Mouse (Mus musculus) limb, embryonic 15.5 days (tissue): ENCODE results near the gene Ofd1. TPM values are rescaled to one million over a fixed set of nuclear protein-coding genes. Genes with fewer than 3 reads are reported as not detected.
A peak's percentile ranks its signal among the peaks of the same experiment; 100 is the strongest.

ENCODE experiments used
- ATAC-seq: fragments of 200-750 bp; cut with Nextera tagmentation; 2 replicates; pipeline ENCODE4 v1.8.0; 2017; ENCODE audit warnings: low read depth, moderate TSS enrichment; ENCODE audit not compliant: insufficient number of reproducible peaks, low FRiP score, low TSS enrichment
- H3K27ac ChIP-seq: fragments of 300-500 bp; sonication (generic); 2 replicates; pipeline ENCODE4 v1.5.1; 2015; ENCODE audit warnings: moderate library complexity, mild to moderate bottlenecking, inconsistent platforms
- H3K27me3 ChIP-seq: fragments of 300-500 bp; sonication (generic); 2 replicates; pipeline ENCODE4 v1.6.1; 2015; ENCODE audit warnings: inconsistent platforms
- H3K36me3 ChIP-seq: fragments of 300-500 bp; sonication (generic); 2 replicates; pipeline ENCODE4 v1.6.1; 2015; ENCODE audit warnings: inconsistent platforms
- H3K4me1 ChIP-seq: fragments of 300-500 bp; sonication (generic); 2 replicates; pipeline ENCODE4 v1.6.1; 2015; ENCODE audit warnings: inconsistent platforms
- H3K4me2 ChIP-seq: fragments of 300-500 bp; sonication (generic); 2 replicates; pipeline ENCODE4 v1.6.1; 2015; ENCODE audit warnings: mild to moderate bottlenecking, inconsistent platforms
- H3K4me3 ChIP-seq: fragments of 300-500 bp; sonication (generic); 2 replicates; pipeline ENCODE4 v1.5.1; 2015; ENCODE audit warnings: mild to moderate bottlenecking, inconsistent platforms
- H3K9ac ChIP-seq: fragments of 300-500 bp; sonication (generic); 2 replicates; pipeline ENCODE4 v1.6.1; 2015; ENCODE audit warnings: inconsistent platforms
- H3K9me3 ChIP-seq: fragments of 300-500 bp; sonication (generic); 2 replicates; pipeline ENCODE4 v1.6.1; 2016; ENCODE audit warnings: inconsistent platforms
- WGBS: fragments of 180-500 bp; shearing (Covaris S2); methylation state at CpG from one replicate; pipeline ENCODE4 v1.1.7; 2015; 5-methylcytosine and 5-hydroxymethylcytosine counted together
- polyA plus RNA-seq: library from polyadenylated mRNA; unstranded; fragments of >200 nt; fragmentation: Nextera tagmentation; extraction: Ambion mirVana; gene quantifications from 2 replicates; pipeline ENCODE4 v1.2.1, GENCODE M21; 2015

The Ofd1 gene
- polyA plus RNA-seq, 1 experiment from 2014 or later: 5.8 TPM

GRCm38 (mm10) chrX:166358955-166359354 is 81.5 kb downstream of the Ofd1 start:
- Histone ChIP-seq H3K9ac (no peak overlapping the region), H3K4me1 (no peaks in the 10 kb centered on the region), H3K4me3 (no peak overlapping the region), H3K9me3 (no peaks in the 10 kb centered on the region), H3K27me3 (peaks cover 15% of the 10 kb centered on the region; the same call in 1 of the 2 replicates), H3K27ac (no peak overlapping the region), H3K36me3 (no peaks in the 10 kb centered on the region), H3K4me2 (no peak overlapping the region)
- no peak for ATAC-seq
- WGBS: 74% methylated on average over 2 of the region's 2 CpGs

- Histone ChIP-seq H3K27me3 (peaks cover 12% of the 10 kb centered on the region; the same call in 1 of the 2 replicates), H3K9ac (no peak overlapping the region), H3K4me3 (no peak overlapping the region), H3K9me3 (no peaks in the 10 kb centered on the region), H3K27ac (no peak overlapping the region), H3K36me3 (no peaks in the 10 kb centered on the region), H3K4me2 (no peak overlapping the region), H3K4me1 (no peaks in the 10 kb centered on the region)
- 80% methylated on average over 3 of the region's 3 CpGs for WGBS
- no peak for ATAC-seq
Measured at GRCm38 (mm10) chrX:166356276-166356675, 84.2 kb downstream of the Ofd1 start.

- H3K27ac ChIP-seq: no peak overlapping the region
- H3K4me3 ChIP-seq: no peak overlapping the region
- no peak overlapping the region for H3K9ac ChIP-seq
- no peak overlapping the region for H3K4me2 ChIP-seq
- no peaks in the 10 kb centered on the region for H3K4me1 ChIP-seq
- no peak for ATAC-seq
- H3K36me3 ChIP-seq: no peaks in the 10 kb centered on the region
- H3K9me3 ChIP-seq: no peaks in the 10 kb centered on the region
- H3K27me3 ChIP-seq: peaks cover 15% of the 10 kb centered on the region; the same call in 1 of the 2 replicates
- 69% methylated on average over 1 of the region's 1 CpGs for WGBS
Measured at GRCm38 (mm10) chrX:166354913-166355312, 85.6 kb downstream of the Ofd1 start.

- ATAC-seq: no peak
- peaks cover 10% of the 10 kb centered on the region; the same call in 1 of the 2 replicates for H3K27me3 ChIP-seq
- no peak overlapping the region for H3K27ac ChIP-seq
- WGBS: 58% methylated on average over 2 of the region's 2 CpGs
- H3K9me3 ChIP-seq: no peaks in the 10 kb centered on the region
- H3K9ac ChIP-seq: no peak overlapping the region
- no peak overlapping the region for H3K4me3 ChIP-seq
- no peak overlapping the region for H3K4me2 ChIP-seq
- no peaks in the 10 kb centered on the region for H3K4me1 ChIP-seq
- H3K36me3 ChIP-seq: no peaks in the 10 kb centered on the region
Measured at GRCm38 (mm10) chrX:166353412-166353811, 87.1 kb downstream of the Ofd1 start.

GRCm38 (mm10) chrX:166351790-166352189 is 88.7 kb downstream of the Ofd1 start:
- Histone ChIP-seq H3K4me3 (no peak overlapping the region), H3K27ac (no peak overlapping the region), H3K9ac (no peak overlapping the region), H3K36me3 (no peaks in the 10 kb centered on the region), H3K27me3 (peaks cover 6% of the 10 kb centered on the region; the same call in 1 of the 2 replicates), H3K9me3 (no peaks in the 10 kb centered on the region), H3K4me2 (no peak overlapping the region), H3K4me1 (no peaks in the 10 kb centered on the region)
- no peak for ATAC-seq
- WGBS: 24% methylated on average over 6 of the region's 6 CpGs

GRCm38 (mm10) chrX:166348634-166349033 is 91.9 kb downstream of the Ofd1 start:
- Histone ChIP-seq H3K27me3 (peaks cover 3% of the 10 kb centered on the region; the same call in 1 of the 2 replicates), H3K4me3 (no peak overlapping the region), H3K9me3 (no peaks in the 10 kb centered on the region), H3K27ac (no peak overlapping the region), H3K4me1 (no peaks in the 10 kb centered on the region), H3K4me2 (no peak overlapping the region), H3K9ac (no peak overlapping the region), H3K36me3 (no peaks in the 10 kb centered on the region)
- no peak for ATAC-seq
- 71% methylated on average over 4 of the region's 4 CpGs for WGBS

- H3K27me3 ChIP-seq: peaks cover 3% of the 10 kb centered on the region; the same call in 1 of the 2 replicates
- H3K9ac ChIP-seq: no peak overlapping the region
- 74% methylated on average over 6 of the region's 6 CpGs for WGBS
- no peaks in the 10 kb centered on the region for H3K4me1 ChIP-seq
- no peak overlapping the region for H3K4me3 ChIP-seq
- H3K9me3 ChIP-seq: no peaks in the 10 kb centered on the region
- no peaks in the 10 kb centered on the region for H3K36me3 ChIP-seq
- H3K27ac ChIP-seq: no peak overlapping the region
- no peak for ATAC-seq
- H3K4me2 ChIP-seq: no peak overlapping the region
Measured at GRCm38 (mm10) chrX:166348086-166348485, 92.4 kb downstream of the Ofd1 start.

- no peak overlapping the region; the same call in 1 of the 2 replicates for H3K4me3 ChIP-seq
- H3K9me3 ChIP-seq: no peaks in the 10 kb centered on the region
- no peak overlapping the region for H3K27ac ChIP-seq
- H3K4me2 ChIP-seq: peak overlapping the region; percentile 31; the same call in 1 of the 2 replicates
- H3K36me3 ChIP-seq: no peaks in the 10 kb centered on the region
- no peak overlapping the region for H3K9ac ChIP-seq
- H3K27me3 ChIP-seq: peaks cover 3% of the 10 kb centered on the region; the same call in 1 of the 2 replicates
- ATAC-seq: no peak
- no peaks in the 10 kb centered on the region for H3K4me1 ChIP-seq
- WGBS: 32% methylated on average over 10 of the region's 10 CpGs
Measured at GRCm38 (mm10) chrX:166344228-166345015, 96.1 kb downstream of the Ofd1 start.

- ATAC-seq: no peak
- Histone ChIP-seq H3K9me3 (no peaks in the 10 kb centered on the region), H3K9ac (no peak overlapping the region), H3K4me1 (no peaks in the 10 kb centered on the region), H3K27ac (no peak overlapping the region), H3K4me2 (no peak overlapping the region), H3K36me3 (no peaks in the 10 kb centered on the region), H3K4me3 (no peak overlapping the region), H3K27me3 (peaks cover 3% of the 10 kb centered on the region; the same call in 1 of the 2 replicates)
- 64% methylated on average over 6 of the region's 6 CpGs for whole genome bisulfite sequencing
Measured at GRCm38 (mm10) chrX:166341795-166342194, 98.7 kb downstream of the Ofd1 start.

Other genes starting within 250 kb of the Ofd1 start
- gene Gpm6b, start 201.8 kb downstream of the Ofd1 start, polyA plus RNA-seq: 23.4 and 25.0 TPM in 2 replicates
- gene Trappc2, start 130 bp downstream of the Ofd1 start, polyA plus RNA-seq: 26.0 and 33.1 TPM in 2 replicates
- gene Rab9, start 39.2 kb upstream of the Ofd1 start, polyA plus RNA-seq: 55.3 and 61.6 TPM in 2 replicates
- 7.2 and 8.2 TPM in 2 replicates for gene Tceanc, start 77.9 kb upstream of the Ofd1 start, polyA plus RNA-seq
- gene Egfl6, start 145.0 kb upstream of the Ofd1 start, polyA plus RNA-seq: 143 and 150 TPM in 2 replicates